Comparison of ENCODE assay signal across 10 mouse cellular contexts in genomic region chr1:80213826-80214225, GRCm38 (mm10). TPM values are rescaled to one million over a fixed set of nuclear protein-coding genes. Genes with fewer than 3 reads are reported as not detected.
DNase-seq lines count a peak whose midpoint lies in the region; ATAC-seq lines count a peak whose summit lies in the region.
"Had no signal": no experiment of that assay in that cellular context is flagged by ENCODE, and none has a peak within 500 bp of the region (broad histone marks: within the 10 kb centered on the region; RNA-seq: fewer than 3 reads in every experiment).

No protein-coding gene starts in this region.

- ATAC-seq in hindbrain, embryonic 15.5 days (ENCODE audit: low FRiP score, low read depth) = 0 out of 2 replicates have a peak, but pooled peaks have one; percentile 42
- ATAC-seq in megakaryocyte progenitor cell, adult 5-6 weeks (replicated peaks; ENCODE audit: poor library complexity) = peak; percentile 85
- ATAC-seq in forebrain, embryonic 16.5 days = no peak
- no peak for ATAC-seq in forebrain, embryonic 15.5 days (replicated peaks)

- H3K9ac ChIP-seq in hindbrain, embryonic 15.5 days = no peak overlapping the region
- H3K9ac ChIP-seq in forebrain, embryonic 16.5 days (replicated peaks; ENCODE audit: low read depth, low read length) = no peak overlapping the region
- H3K9ac ChIP-seq in forebrain, embryonic 15.5 days (replicated peaks) = no peak overlapping the region

- no peaks in the 10 kb centered on the region for H3K36me3 ChIP-seq in hindbrain, embryonic 15.5 days
- no peaks in the 10 kb centered on the region for H3K36me3 ChIP-seq in hindbrain, embryonic 10.5 days
- H3K36me3 ChIP-seq in forebrain, embryonic 16.5 days (ENCODE audit: control insufficient read depth, insufficient read depth) = no peaks in the 10 kb centered on the region
- no peaks in the 10 kb centered on the region for H3K36me3 ChIP-seq in forebrain, embryonic 15.5 days

- H3K4me3 ChIP-seq in hindbrain, embryonic 15.5 days = no peak overlapping the region
- no peak overlapping the region for H3K4me3 ChIP-seq in hindbrain, embryonic 10.5 days
- H3K4me3 ChIP-seq in forebrain, embryonic 16.5 days (replicated peaks; ENCODE audit: low read length) = no peak overlapping the region
- H3K4me3 ChIP-seq in forebrain, embryonic 15.5 days = no peak overlapping the region
- H3K4me3 ChIP-seq: myocyte had no signal

- no peaks in the 10 kb centered on the region for H3K27me3 ChIP-seq in hindbrain, embryonic 15.5 days
- H3K27me3 ChIP-seq in hindbrain, embryonic 10.5 days (ENCODE audit: insufficient read depth, poor library complexity, severe bottlenecking) = no peaks in the 10 kb centered on the region
- H3K27me3 ChIP-seq in forebrain, embryonic 16.5 days (replicated peaks; ENCODE audit: control insufficient read depth, insufficient read depth, low read length) = no peaks in the 10 kb centered on the region
- H3K27me3 ChIP-seq in forebrain, embryonic 15.5 days = no peaks in the 10 kb centered on the region

- no peak for DNase-seq in hindbrain, embryonic 10.5 days (ENCODE audit: low spot score)
- peak; percentile 45 for DNase-seq in ZHBTc4 (ENCODE audit: low read depth, low spot score)
- peak; percentile 90 for DNase-seq in induced T-regulatory cell, adult 2 months (ENCODE audit: low read depth)
- no peak for DNase-seq in right cerebral cortex, postnatal 25 days

- no peak overlapping the region for H3K27ac ChIP-seq in hindbrain, embryonic 15.5 days (replicated peaks)
- no peak overlapping the region for H3K27ac ChIP-seq in hindbrain, embryonic 10.5 days
- no peak overlapping the region for H3K27ac ChIP-seq in forebrain, embryonic 16.5 days (ENCODE audit: low read length)
- no peak overlapping the region for H3K27ac ChIP-seq in forebrain, embryonic 15.5 days (replicated peaks)

- WGBS in hindbrain, embryonic 15.5 days = 75% methylated on average over 9 of the region's 9 CpGs
- 76% methylated on average over 9 of the region's 9 CpGs for WGBS in hindbrain, embryonic 10.5 days
- WGBS in forebrain, embryonic 16.5 days = 85% methylated on average over 9 of the region's 9 CpGs
- 82% methylated on average over 9 of the region's 9 CpGs for WGBS in forebrain, embryonic 15.5 days

- no peaks in the 10 kb centered on the region for H3K9me3 ChIP-seq in hindbrain, embryonic 15.5 days
- H3K9me3 ChIP-seq in hindbrain, embryonic 10.5 days = no peaks in the 10 kb centered on the region
- H3K9me3 ChIP-seq in forebrain, embryonic 16.5 days (ENCODE audit: control insufficient read depth, low read length) = no peaks in the 10 kb centered on the region
- no peaks in the 10 kb centered on the region for H3K9me3 ChIP-seq in forebrain, embryonic 15.5 days

- no peaks in the 10 kb centered on the region for H3K4me1 ChIP-seq in hindbrain, embryonic 15.5 days (replicated peaks)
- H3K4me1 ChIP-seq in hindbrain, embryonic 10.5 days (replicated peaks) = 0 out of 2 replicates have a peak, but pooled peaks cover 3% of the 10 kb centered on the region
- no peaks in the 10 kb centered on the region for H3K4me1 ChIP-seq in forebrain, embryonic 16.5 days (replicated peaks; ENCODE audit: control insufficient read depth, insufficient read depth, low read length)
- H3K4me1 ChIP-seq in forebrain, embryonic 15.5 days = no peaks in the 10 kb centered on the region

- H3K4me2 ChIP-seq in hindbrain, embryonic 15.5 days = no peak overlapping the region
- no peak overlapping the region for H3K4me2 ChIP-seq in forebrain, embryonic 16.5 days (ENCODE audit: low read length)
- H3K4me2 ChIP-seq in forebrain, embryonic 15.5 days (replicated peaks) = no peak overlapping the region

RNA-seq across cellular contexts. Expression of gene Fam124b, which starts 4.4 kb away (rescaled TPM):
- 0.60 and 0.83 TPM in 2 replicates for polyA plus RNA-seq in hindbrain, embryonic 15.5 days (2015; fragmentation: Nextera tagmentation; extraction: Ambion mirVana)
- 0.17 and 0.27 TPM in 2 replicates for polyA plus RNA-seq in hindbrain, embryonic 10.5 days (2016; fragmentation: Nextera tagmentation; extraction: Ambion mirVana)
- total RNA-seq in megakaryocyte progenitor cell, adult 5-6 weeks (2015) = not detected in 2 replicates
- total RNA-seq in megakaryocyte progenitor cell, adult 5-6 weeks (2017) = not detected in 2 replicates
- 0.52 and 0.63 TPM in 2 replicates for polyA plus RNA-seq in forebrain, embryonic 16.5 days (2015; fragmentation: Nextera tagmentation; extraction: Ambion mirVana)
- 0.45 and 0.55 TPM in 2 replicates for polyA plus RNA-seq in forebrain, embryonic 15.5 days (2015; fragmentation: Nextera tagmentation; extraction: Ambion mirVana)
- total RNA-seq: MEL had no signal

Comparison
In these comparisons a context has a peak if more than half of its experiments do, and no peak if none do; other contexts are left out.
1. ATAC-seq: peak in hindbrain, embryonic 15.5 days (single experiment) and megakaryocyte progenitor cell, adult 5-6 weeks (single experiment); none in forebrain, embryonic 16.5 days (single experiment) and forebrain, embryonic 15.5 days (single experiment).
2. DNase-seq: peak in ZHBTc4 (single experiment) and induced T-regulatory cell, adult 2 months (single experiment); none in hindbrain, embryonic 10.5 days (single experiment) and right cerebral cortex, postnatal 25 days (single experiment).